Mouse (Mus musculus) C3H10T1/2 (cell line): ENCODE measurements around the gene Ppara. TPM values are rescaled to one million over a fixed set of nuclear protein-coding genes. Genes with fewer than 3 reads are reported as not detected.

ENCODE experiments used
- polyA plus RNA-seq, 2 experiments: library from polyadenylated mRNA; unstranded; fragments of >200 nt; fragmentation: generic; extraction: Trizol; gene quantifications; one replicate each; pipeline ENCODE4 v1.2.1; 2012; ENCODE audit warnings: missing spikeins in 2 of 2

Gene Ppara
- polyA plus RNA-seq: under 1 TPM in 1 of 2 experiments, not detected in 1; 0.04 TPM

GRCm38 (mm10) chr15:85734571-85735033 is at the start of gene Ppara:
TSS of gene Ppara (plus strand) at chr15:85734983.

GRCm38 (mm10) chr15:85811535-85812277 is 76.9 kb downstream of the Ppara start, which contains the start of gene Cdpf1:
TSS of gene Cdpf1 (minus strand) at chr15:85811697.

GRCm38 (mm10) chr15:85821203-85822010 is 86.6 kb downstream of the Ppara start, which contains the start of gene Pkdrej:
TSS of gene Pkdrej (minus strand) at chr15:85821734.

GRCm38 (mm10) chr15:85831954-85832590 is 97.3 kb downstream of the Ppara start, which contains the start of gene Ttc38:
TSS of gene Ttc38 (plus strand) at chr15:85832306.

Other genes starting within 250 kb of the Ppara start
- gene 7530416G11Rik, start 231.8 kb upstream of the Ppara start, polyA plus RNA-seq: not detected
- under 1 TPM; 0.02 to 0.17 TPM for gene Wnt7b, start 152.5 kb upstream of the Ppara start, polyA plus RNA-seq
- gene Cdpf1, start 76.7 kb downstream of the Ppara start, polyA plus RNA-seq: 10 to 100 TPM; 13.8 to 19.0 TPM
- not detected for gene Pkdrej, start 86.8 kb downstream of the Ppara start, polyA plus RNA-seq
- under 1 TPM; 0.04 to 0.13 TPM for gene Ttc38, start 97.3 kb downstream of the Ppara start, polyA plus RNA-seq
- 10 to 100 TPM; 26.3 to 33.7 TPM for gene Gtse1, start 124.8 kb downstream of the Ppara start, polyA plus RNA-seq
- gene Trmu, start 144.3 kb downstream of the Ppara start, polyA plus RNA-seq: 10 to 100 TPM in 1 of 2 experiments, 1 to 10 TPM in 1; 5.7 to 22.6 TPM